Mouse (Mus musculus) limb, embryonic 15.5 days (tissue): ENCODE measurements around the gene 2900026A02Rik. TPM values are rescaled to one million over a fixed set of nuclear protein-coding genes. Genes with fewer than 3 reads are reported as not detected.

Experiments used
- ATAC-seq: fragments of 200-750 bp; cut with Nextera tagmentation; 2 replicates; pipeline ENCODE4 v1.8.0; 2017; ENCODE audit warnings: low read depth, moderate TSS enrichment; ENCODE audit not compliant: insufficient number of reproducible peaks, low FRiP score, low TSS enrichment
- H3K27ac ChIP-seq: fragments of 300-500 bp; sonication (generic); 2 replicates; pipeline ENCODE4 v1.5.1; 2015; ENCODE audit warnings: moderate library complexity, mild to moderate bottlenecking, inconsistent platforms
- H3K27me3 ChIP-seq: fragments of 300-500 bp; sonication (generic); 2 replicates; pipeline ENCODE4 v1.6.1; 2015; ENCODE audit warnings: inconsistent platforms
- H3K36me3 ChIP-seq: fragments of 300-500 bp; sonication (generic); 2 replicates; pipeline ENCODE4 v1.6.1; 2015; ENCODE audit warnings: inconsistent platforms
- H3K4me1 ChIP-seq: fragments of 300-500 bp; sonication (generic); 2 replicates; pipeline ENCODE4 v1.6.1; 2015; ENCODE audit warnings: inconsistent platforms
- H3K4me2 ChIP-seq: fragments of 300-500 bp; sonication (generic); 2 replicates; pipeline ENCODE4 v1.6.1; 2015; ENCODE audit warnings: mild to moderate bottlenecking, inconsistent platforms
- H3K4me3 ChIP-seq: fragments of 300-500 bp; sonication (generic); 2 replicates; pipeline ENCODE4 v1.5.1; 2015; ENCODE audit warnings: mild to moderate bottlenecking, inconsistent platforms
- H3K9ac ChIP-seq: fragments of 300-500 bp; sonication (generic); 2 replicates; pipeline ENCODE4 v1.6.1; 2015; ENCODE audit warnings: inconsistent platforms
- H3K9me3 ChIP-seq: fragments of 300-500 bp; sonication (generic); 2 replicates; pipeline ENCODE4 v1.6.1; 2016; ENCODE audit warnings: inconsistent platforms
- WGBS: fragments of 180-500 bp; shearing (Covaris S2); methylation state at CpG from one replicate; pipeline ENCODE4 v1.1.7; 2015; 5-methylcytosine and 5-hydroxymethylcytosine counted together
- polyA plus RNA-seq: library from polyadenylated mRNA; unstranded; fragments of >200 nt; fragmentation: Nextera tagmentation; extraction: Ambion mirVana; gene quantifications from 2 replicates; pipeline ENCODE4 v1.2.1, GENCODE M21; 2015

Gene 2900026A02Rik
- 14.2 and 15.6 TPM in 2 replicates for polyA plus RNA-seq

DNA sequence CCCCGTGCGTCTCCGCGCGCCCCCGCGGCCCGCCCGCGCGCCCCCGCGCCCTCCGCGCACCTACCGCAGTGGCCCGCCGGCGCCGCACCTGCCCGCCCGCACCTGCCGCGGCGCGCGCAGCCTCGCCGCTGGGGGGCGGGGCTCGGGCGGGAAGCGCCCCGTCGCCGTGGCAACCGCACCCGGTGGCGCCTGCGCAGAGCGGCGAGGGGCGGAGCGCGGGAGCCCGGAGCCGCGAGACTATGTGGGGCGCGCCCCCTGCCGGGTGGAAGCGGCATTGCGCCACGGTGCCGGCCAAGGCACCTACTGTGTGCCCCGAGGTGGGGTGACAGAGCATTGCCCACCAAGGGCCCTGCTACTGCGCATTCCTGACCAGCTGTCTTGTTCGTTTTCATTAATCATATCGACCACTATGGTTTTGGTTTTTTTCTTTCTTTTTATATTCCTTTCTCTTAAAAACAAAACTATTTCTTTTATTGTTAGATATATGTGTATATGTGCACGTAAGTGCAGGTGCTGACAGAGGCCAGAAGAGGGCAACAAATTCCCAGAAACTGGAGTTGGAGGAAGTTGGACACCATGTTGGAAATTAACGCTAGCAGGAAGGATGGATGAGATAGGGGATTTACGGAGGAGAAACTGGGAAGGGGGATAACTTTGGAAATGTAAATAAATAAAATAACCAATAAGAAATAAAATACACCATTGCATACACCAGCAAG, at the start of gene 2900026A02Rik:
Gene 2900026A02Rik, minus strand, starts transcription at position 90 of the 719 bp plus-strand sequence.
- H3K36me3 ChIP-seq = no peaks in the 10 kb centered on the region
- 0 out of 2 replicates have a peak, but pooled peaks have one; percentile 25 for ATAC-seq
- H3K9ac ChIP-seq = peak within 1 kb of the TSS; percentile 39
- peak within 1 kb of the TSS; percentile 59 for H3K4me3 ChIP-seq
- H3K4me2 ChIP-seq = peak within 1 kb of the TSS; percentile 99
- H3K27me3 ChIP-seq = peaks cover 35% of the 10 kb centered on the region
- 13% methylated on average over 44 of the region's 62 CpGs for WGBS
- peaks cover 22% of the 10 kb centered on the region for H3K4me1 ChIP-seq
- H3K9me3 ChIP-seq = no peaks in the 10 kb centered on the region
- H3K27ac ChIP-seq = no peak within 1 kb of the TSS

DNA sequence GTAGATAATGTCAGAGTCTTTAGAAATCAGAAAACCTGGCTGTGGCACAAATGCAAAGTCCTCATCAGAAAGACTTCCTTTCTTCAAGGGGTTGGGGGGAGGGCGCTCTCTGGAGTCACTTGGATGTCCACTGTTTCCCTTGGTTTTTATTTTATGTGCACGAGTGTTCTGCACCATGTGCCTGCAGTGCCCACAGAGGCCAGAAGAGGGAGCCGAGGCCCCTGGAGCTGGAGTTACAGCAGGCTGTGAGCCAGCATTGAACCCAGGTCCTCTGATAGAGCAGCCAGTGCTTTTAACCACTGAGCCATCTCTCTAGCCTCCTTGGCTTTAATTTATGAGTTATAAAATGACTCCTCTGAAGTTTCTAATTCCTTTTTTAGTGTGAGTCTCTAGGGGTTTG, 49.0 kb upstream of the 2900026A02Rik start:
- no peaks in the 10 kb centered on the region for H3K4me1 ChIP-seq
- no peak overlapping the region for H3K9ac ChIP-seq
- no peaks in the 10 kb centered on the region for H3K27me3 ChIP-seq
- H3K9me3 ChIP-seq = no peaks in the 10 kb centered on the region
- no peak overlapping the region for H3K4me3 ChIP-seq
- ATAC-seq = no peak
- no peak overlapping the region for H3K27ac ChIP-seq
- H3K36me3 ChIP-seq = no peaks in the 10 kb centered on the region
- 79% methylated on average over 3 of the region's 3 CpGs for WGBS
- H3K4me2 ChIP-seq = no peak overlapping the region

DNA sequence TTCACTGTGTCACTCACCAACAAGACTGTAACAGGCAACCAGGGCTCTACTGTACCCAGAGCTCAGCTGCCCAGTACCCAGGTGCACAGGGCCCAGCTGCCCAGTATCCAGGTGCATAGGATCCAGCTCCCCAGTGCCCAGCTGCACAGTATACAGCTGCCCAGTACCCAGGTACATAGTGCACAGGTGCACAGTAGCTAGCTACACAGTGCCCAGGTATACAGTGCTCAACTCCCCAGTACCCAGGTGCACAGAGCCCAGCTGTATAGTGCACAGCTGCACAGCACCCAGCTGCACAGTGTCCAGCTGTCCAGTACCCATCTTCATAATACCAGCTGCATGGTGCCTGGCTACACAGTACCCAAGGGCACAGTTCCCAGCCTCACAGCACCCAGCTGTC, 47.2 kb upstream of the 2900026A02Rik start:
- Histone ChIP-seq H3K9ac (no peak overlapping the region), H3K4me1 (no peaks in the 10 kb centered on the region), H3K27me3 (no peaks in the 10 kb centered on the region), H3K27ac (no peak overlapping the region), H3K4me2 (no peak overlapping the region), H3K36me3 (no peaks in the 10 kb centered on the region), H3K9me3 (no peaks in the 10 kb centered on the region), H3K4me3 (no peak overlapping the region)
- ATAC-seq = no peak

- no peak overlapping the region for H3K9ac ChIP-seq
- no peaks in the 10 kb centered on the region for H3K9me3 ChIP-seq
- H3K27me3 ChIP-seq = no peaks in the 10 kb centered on the region
- ATAC-seq = no peak
- no peaks in the 10 kb centered on the region for H3K4me1 ChIP-seq
- no peak overlapping the region for H3K4me3 ChIP-seq
- H3K4me2 ChIP-seq = no peak overlapping the region
- H3K36me3 ChIP-seq = no peaks in the 10 kb centered on the region
- 77% methylated on average over 8 of the region's 8 CpGs for WGBS
- H3K27ac ChIP-seq = no peak overlapping the region
Observed at GRCm38 (mm10) chr5:113265637-113266036, 44.6 kb upstream of the 2900026A02Rik start.

DNA sequence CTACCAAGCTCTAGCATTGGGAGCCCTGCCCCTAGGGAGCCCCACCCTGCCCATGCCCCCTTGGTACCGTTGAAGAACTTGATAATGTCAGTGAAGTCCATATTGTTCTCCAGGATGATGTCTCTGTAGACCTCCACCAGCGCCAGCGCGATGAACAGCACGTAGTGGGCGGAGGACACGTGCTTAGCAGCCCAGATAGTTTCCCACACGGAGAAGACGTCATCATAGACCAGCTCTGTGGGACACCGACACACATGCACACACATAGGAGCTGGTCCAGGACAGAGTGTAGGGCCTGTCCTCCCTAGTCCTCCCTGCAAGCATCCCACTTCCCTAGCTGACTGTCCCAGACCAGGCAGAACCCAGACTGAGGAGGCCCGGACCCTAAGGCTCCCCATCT, 29.8 kb upstream of the 2900026A02Rik start:
- H3K4me2 ChIP-seq = no peak overlapping the region
- no peak overlapping the region for H3K4me3 ChIP-seq
- H3K27me3 ChIP-seq = no peaks in the 10 kb centered on the region
- H3K27ac ChIP-seq = no peak overlapping the region
- H3K9me3 ChIP-seq = no peaks in the 10 kb centered on the region
- 93% methylated on average over 11 of the region's 11 CpGs for WGBS
- no peak for ATAC-seq
- H3K9ac ChIP-seq = no peak overlapping the region
- no peaks in the 10 kb centered on the region for H3K36me3 ChIP-seq
- H3K4me1 ChIP-seq = no peaks in the 10 kb centered on the region

DNA sequence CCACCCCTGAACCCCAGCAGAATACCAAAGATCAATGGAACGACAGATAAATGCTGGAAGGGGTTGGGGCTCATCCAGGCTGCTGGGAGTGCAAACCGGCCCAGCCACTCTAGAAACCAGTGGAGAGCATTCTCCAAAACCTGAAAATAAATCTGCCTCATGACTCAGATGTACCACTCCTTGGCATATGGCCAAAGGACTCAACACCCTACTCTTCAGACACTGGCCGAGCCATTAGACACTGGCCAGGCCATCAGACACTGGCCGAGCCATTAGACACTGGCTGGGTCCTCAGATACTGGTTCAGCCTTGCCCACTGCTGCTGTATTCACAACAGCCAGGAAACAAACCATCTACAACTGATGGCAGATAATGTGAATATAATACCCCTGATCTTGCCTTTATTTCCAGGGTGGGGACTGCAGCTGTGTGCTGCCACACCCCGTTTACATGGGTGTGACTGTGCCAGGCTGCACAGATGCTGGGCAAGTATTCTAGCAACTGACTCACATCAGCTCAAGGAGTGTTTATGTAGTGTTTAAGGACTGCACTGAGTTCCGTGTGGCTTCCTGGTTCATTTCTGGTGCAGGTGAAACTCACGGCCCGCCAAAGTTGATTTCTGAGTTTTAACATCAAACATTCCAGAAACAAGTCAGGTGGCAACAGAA, 28.4 kb upstream of the 2900026A02Rik start:
- WGBS = 68% methylated on average over 8 of the region's 8 CpGs
- H3K4me1 ChIP-seq = no peaks in the 10 kb centered on the region
- no peaks in the 10 kb centered on the region for H3K9me3 ChIP-seq
- no peak overlapping the region for H3K4me2 ChIP-seq
- no peaks in the 10 kb centered on the region for H3K36me3 ChIP-seq
- peak overlapping the region; percentile 69 for H3K27ac ChIP-seq
- no peak overlapping the region for H3K9ac ChIP-seq
- H3K27me3 ChIP-seq = no peaks in the 10 kb centered on the region
- H3K4me3 ChIP-seq = no peak overlapping the region
- no peak for ATAC-seq

DNA sequence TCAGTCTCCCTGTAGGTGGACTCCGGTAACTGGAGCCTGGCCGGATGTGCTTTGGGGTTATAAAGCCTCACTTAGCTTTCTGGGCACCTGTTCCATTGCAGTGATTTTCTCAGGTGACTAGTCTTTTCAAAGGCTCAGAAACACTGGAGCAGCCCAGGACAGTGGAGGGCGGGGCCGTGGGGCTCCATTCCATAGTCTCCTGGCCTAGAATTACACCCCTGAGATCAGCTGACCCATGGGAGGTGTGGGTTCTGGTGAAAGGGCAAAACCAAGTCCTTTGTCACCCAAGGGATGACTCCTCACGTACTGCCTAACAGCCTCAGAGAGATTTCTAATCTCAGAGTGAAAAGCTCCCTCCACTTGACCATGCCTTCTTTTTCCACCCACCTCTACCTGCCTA, 9.2 kb upstream of the 2900026A02Rik start:
- H3K4me1 ChIP-seq = peaks cover 19% of the 10 kb centered on the region
- ATAC-seq = no peak
- no peaks in the 10 kb centered on the region for H3K9me3 ChIP-seq
- no peaks in the 10 kb centered on the region for H3K36me3 ChIP-seq
- H3K27me3 ChIP-seq = peaks cover 7% of the 10 kb centered on the region; the same call in 1 of the 2 replicates
- no peak overlapping the region for H3K4me2 ChIP-seq
- no peak overlapping the region for H3K9ac ChIP-seq
- no peak overlapping the region for H3K27ac ChIP-seq
- WGBS = 78% methylated on average over 5 of the region's 5 CpGs
- no peak overlapping the region for H3K4me3 ChIP-seq

GRCm38 (mm10) chr5:113226632-113227102, 5.6 kb upstream of the 2900026A02Rik start, which contains the start of gene Tmem211:
Gene Tmem211 (plus strand): TSS chr5:113226909.
- peak within 1 kb of the TSS; percentile 30 for H3K4me3 ChIP-seq

GRCm38 (mm10) chr5:113225686-113226435, 4.8 kb upstream of the 2900026A02Rik start:
- 0 out of 2 replicates have a peak overlapping the region, but pooled peaks have one; percentile 22 for H3K27ac ChIP-seq
- peak overlapping the region; percentile 30 for H3K4me3 ChIP-seq

More at GRCm38 (mm10) chr5:113226632-113227102, 5.6 kb upstream of the 2900026A02Rik start, which contains the start of gene Tmem211:
- H3K4me1 ChIP-seq = peaks cover 19% of the 10 kb centered on the region
- H3K27ac ChIP-seq = 0 out of 2 replicates have a peak within 1 kb of the TSS, but pooled peaks have one; percentile 22
- H3K36me3 ChIP-seq = no peaks in the 10 kb centered on the region
- H3K27me3 ChIP-seq = peaks cover 7% of the 10 kb centered on the region; the same call in 1 of the 2 replicates
- H3K4me2 ChIP-seq = peak within 1 kb of the TSS; percentile 53
- no peaks in the 10 kb centered on the region for H3K9me3 ChIP-seq
- peak within 1 kb of the TSS; percentile 20; the same call in 1 of the 2 replicates for H3K9ac ChIP-seq
- 1% methylated on average over 13 of the region's 13 CpGs for WGBS
- peak; percentile 38; the same call in 1 of the 2 replicates for ATAC-seq

DNA sequence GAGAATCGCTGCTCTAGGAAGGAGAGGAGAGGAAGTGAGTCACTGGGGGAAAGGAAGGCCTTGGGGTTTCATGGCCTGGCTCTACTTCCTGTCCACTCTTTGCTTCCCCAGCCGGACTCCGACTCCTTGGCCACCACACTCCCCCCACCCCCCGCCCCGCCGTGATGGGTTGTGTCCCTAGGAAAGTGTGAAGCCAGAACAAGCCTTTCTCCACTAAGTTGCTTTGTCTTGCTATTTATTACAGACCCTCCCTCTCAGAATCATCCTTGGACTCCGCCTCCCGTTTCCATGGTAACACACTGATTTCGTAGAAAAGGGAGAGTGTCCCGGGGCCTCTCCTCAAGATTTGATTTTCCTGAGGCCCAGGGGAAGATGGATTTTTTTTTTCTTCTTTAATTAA, 4.2 kb upstream of the 2900026A02Rik start:
- no peak for ATAC-seq
- no peak overlapping the region for H3K27ac ChIP-seq
- peaks cover 18% of the 10 kb centered on the region for H3K27me3 ChIP-seq
- WGBS = 15% methylated on average over 10 of the region's 10 CpGs
- H3K36me3 ChIP-seq = no peaks in the 10 kb centered on the region
- H3K4me2 ChIP-seq = no peak overlapping the region
- H3K4me1 ChIP-seq = peaks cover 27% of the 10 kb centered on the region
- H3K9ac ChIP-seq = no peak overlapping the region
- H3K9me3 ChIP-seq = no peaks in the 10 kb centered on the region
- no peak overlapping the region for H3K4me3 ChIP-seq

More at GRCm38 (mm10) chr5:113225686-113226435, 4.8 kb upstream of the 2900026A02Rik start:
- peaks cover 12% of the 10 kb centered on the region for H3K27me3 ChIP-seq
- ATAC-seq = no peak
- H3K4me2 ChIP-seq = peak overlapping the region; percentile 53
- no peaks in the 10 kb centered on the region for H3K9me3 ChIP-seq
- H3K4me1 ChIP-seq = peaks cover 21% of the 10 kb centered on the region
- 0 out of 2 replicates have a peak overlapping the region, but pooled peaks have one; percentile 20 for H3K9ac ChIP-seq
- H3K36me3 ChIP-seq = no peaks in the 10 kb centered on the region
- WGBS = 22% methylated on average over 25 of the region's 25 CpGs

DNA sequence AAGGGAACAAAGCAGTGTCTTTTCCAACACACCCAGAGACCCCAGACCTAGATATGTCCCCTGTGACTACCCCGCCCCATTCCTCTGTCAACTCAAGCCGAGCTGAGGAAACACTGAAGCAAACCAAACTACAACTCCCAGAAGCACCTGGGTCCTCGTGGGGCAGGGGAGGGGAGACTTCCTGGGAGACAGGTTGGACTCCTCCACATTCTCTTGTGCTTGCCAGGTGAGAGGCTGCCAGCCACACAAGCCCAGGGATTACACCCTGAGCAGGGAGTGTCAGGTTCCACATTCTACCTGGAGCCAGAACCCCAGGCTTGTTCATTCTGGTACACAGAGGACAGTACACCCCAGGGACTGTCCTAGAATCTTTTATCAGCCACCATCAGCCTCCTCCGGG, 2.9 kb upstream of the 2900026A02Rik start:
- H3K4me2 ChIP-seq = no peak overlapping the region
- H3K27me3 ChIP-seq = peaks cover 32% of the 10 kb centered on the region
- no peak overlapping the region for H3K4me3 ChIP-seq
- peaks cover 28% of the 10 kb centered on the region for H3K4me1 ChIP-seq
- no peaks in the 10 kb centered on the region for H3K36me3 ChIP-seq
- no peak overlapping the region for H3K9ac ChIP-seq
- H3K27ac ChIP-seq = no peak overlapping the region
- no peak for ATAC-seq
- no peaks in the 10 kb centered on the region for H3K9me3 ChIP-seq
- 50% methylated on average over 4 of the region's 4 CpGs for WGBS
